Mouse (Mus musculus) liver, embryonic 13.5 days (tissue): ENCODE data around the gene Mafg. TPM values are rescaled to one million over a fixed set of nuclear protein-coding genes. Genes with fewer than 3 reads are reported as not detected.

ENCODE experiments used
- ATAC-seq: fragments of 200-750 bp; cut with Nextera tagmentation; 2 replicates; pipeline ENCODE4 v1.8.0; 2017; ENCODE audit warnings: low read depth, mild to moderate bottlenecking, moderate number of reproducible peaks, moderate library complexity
- DNase-seq: peaks from one replicate; pipeline ENCODE4 v3.0.0; 2022
- H3K27ac ChIP-seq: fragments of 300-500 bp; sonication (generic); 2 replicates; pipeline ENCODE4 v1.5.1; 2015; ENCODE audit warnings: moderate library complexity, mild to moderate bottlenecking, inconsistent platforms
- H3K27me3 ChIP-seq: fragments of 300-500 bp; sonication (generic); 2 replicates; pipeline ENCODE4 v1.6.1; 2015; ENCODE audit warnings: mild to moderate bottlenecking, inconsistent platforms
- H3K36me3 ChIP-seq: fragments of 300-500 bp; sonication (generic); 2 replicates; pipeline ENCODE4 v1.6.1; 2015; ENCODE audit warnings: mild to moderate bottlenecking, inconsistent platforms
- H3K4me1 ChIP-seq: fragments of 300-500 bp; sonication (generic); replicated peaks from 2 replicates; pipeline ENCODE4 v1.6.1; 2015; ENCODE audit warnings: inconsistent platforms
- H3K4me2 ChIP-seq: fragments of 300-500 bp; sonication (generic); 2 replicates; pipeline ENCODE4 v1.6.1; 2015; ENCODE audit warnings: inconsistent platforms, mild to moderate bottlenecking, moderate library complexity
- H3K4me3 ChIP-seq: fragments of 300-500 bp; sonication (generic); replicated peaks from 2 replicates; pipeline ENCODE4 v1.5.1; 2015; ENCODE audit warnings: mild to moderate bottlenecking, inconsistent platforms
- H3K9ac ChIP-seq: fragments of 300-500 bp; sonication (generic); 2 replicates; pipeline ENCODE4 v1.6.1; 2015; ENCODE audit warnings: mild to moderate bottlenecking, inconsistent platforms
- H3K9me3 ChIP-seq: fragments of 300-500 bp; sonication (generic); replicated peaks from 2 replicates; pipeline ENCODE4 v1.6.1; 2016; ENCODE audit warnings: inconsistent platforms
- WGBS: fragments of 180-500 bp; shearing (Covaris S2); methylation state at CpG from one replicate; pipeline ENCODE4 v1.1.7; 2015; ENCODE audit not compliant: insufficient replicate concordance; 5-methylcytosine and 5-hydroxymethylcytosine counted together
- polyA plus RNA-seq: library from polyadenylated mRNA; unstranded; fragments of >200 nt; fragmentation: Nextera tagmentation; extraction: Ambion mirVana; gene quantifications from 2 replicates; pipeline ENCODE4 v1.2.1, GENCODE M21; 2015

Gene Mafg
- polyA plus RNA-seq, 1 experiment from 2014 or later, result 40.0 TPM

- Histone ChIP-seq H3K4me1 (peaks cover 44% of the 10 kb centered on the region), H3K27ac (peak overlapping the region; percentile 83), H3K36me3 (peaks cover 67% of the 10 kb centered on the region), H3K27me3 (no peaks in the 10 kb centered on the region), H3K9ac (peak overlapping the region; percentile 91), H3K4me2 (peak overlapping the region; percentile 90), H3K9me3 (no peaks in the 10 kb centered on the region), H3K4me3 (peak overlapping the region; percentile 87)
- DNase-seq (no peak), ATAC-seq (no peak)
- WGBS, result 49% methylated on average over 8 of the region's 8 CpGs
These were observed 51.0 kb downstream of the Mafg start for GRCm38 (mm10) chr11:120582268-120582981.

GRCm38 (mm10) chr11:120581490-120582267 lies 51.7 kb downstream of the Mafg start, which contains the start of gene Arhgdia:
TSS of gene Arhgdia (minus strand) at chr11:120581624.
- H3K27ac ChIP-seq, result peak within 1 kb of the TSS; percentile 83
- H3K9ac ChIP-seq, result peak within 1 kb of the TSS; percentile 91
- peak within 1 kb of the TSS; percentile 90 for H3K4me2 ChIP-seq
- H3K4me3 ChIP-seq, result peak within 1 kb of the TSS; percentile 87
- peaks cover 52% of the 10 kb centered on the region for H3K4me1 ChIP-seq
- H3K36me3 ChIP-seq, result peaks cover 63% of the 10 kb centered on the region
- H3K9me3 ChIP-seq, result no peaks in the 10 kb centered on the region
- DNase-seq (peak; percentile 77), ATAC-seq (peak; percentile 55)
- H3K27me3 ChIP-seq, result no peaks in the 10 kb centered on the region
- WGBS, result 3% methylated on average over 70 of the region's 75 CpGs

- DNase-seq (peak; percentile 44), ATAC-seq (peak; percentile 64)
- H3K36me3 ChIP-seq, result peaks cover 56% of the 10 kb centered on the region
- H3K9ac ChIP-seq, result peak overlapping the region; percentile 91
- H3K4me3 ChIP-seq, result peak overlapping the region; percentile 87
- WGBS, result 0% methylated on average over 41 of the region's 44 CpGs
- peaks cover 60% of the 10 kb centered on the region for H3K4me1 ChIP-seq
- no peaks in the 10 kb centered on the region for H3K27me3 ChIP-seq
- H3K27ac ChIP-seq, result peak overlapping the region; percentile 83
- no peaks in the 10 kb centered on the region for H3K9me3 ChIP-seq
- peak overlapping the region; percentile 90 for H3K4me2 ChIP-seq
These were observed 52.5 kb downstream of the Mafg start for GRCm38 (mm10) chr11:120580871-120581331.

GRCm38 (mm10) chr11:120580190-120580589 lies 53.2 kb downstream of the Mafg start:
- H3K4me3 ChIP-seq, result peak overlapping the region; percentile 87
- H3K9ac ChIP-seq, result peak overlapping the region; percentile 91
- H3K4me1 ChIP-seq, result peaks cover 65% of the 10 kb centered on the region
- H3K4me2 ChIP-seq, result peak overlapping the region; percentile 90
- DNase-seq (no peak), ATAC-seq (no peak)
- peak overlapping the region; percentile 83 for H3K27ac ChIP-seq
- H3K36me3 ChIP-seq, result peaks cover 48% of the 10 kb centered on the region
- H3K27me3 ChIP-seq, result no peaks in the 10 kb centered on the region
- WGBS, result 40% methylated on average over 7 of the region's 7 CpGs
- no peaks in the 10 kb centered on the region for H3K9me3 ChIP-seq

GRCm38 (mm10) chr11:120579316-120580107 lies 53.9 kb downstream of the Mafg start:
- peak; percentile 63 for DNase-seq
- ATAC-seq, result no peak
- H3K27ac ChIP-seq, result peak overlapping the region; percentile 83
- H3K9me3 ChIP-seq, result no peaks in the 10 kb centered on the region
- no peaks in the 10 kb centered on the region for H3K27me3 ChIP-seq
- peak overlapping the region; percentile 91 for H3K9ac ChIP-seq
- H3K4me2 ChIP-seq, result peak overlapping the region; percentile 90
- peaks cover 72% of the 10 kb centered on the region for H3K4me1 ChIP-seq
- peak overlapping the region; percentile 87 for H3K4me3 ChIP-seq
- H3K36me3 ChIP-seq, result peaks cover 44% of the 10 kb centered on the region
- 56% methylated on average over 15 of the region's 15 CpGs for WGBS

GRCm38 (mm10) chr11:120578694-120579243 lies 54.6 kb downstream of the Mafg start:
- H3K27me3 ChIP-seq, result no peaks in the 10 kb centered on the region
- H3K4me2 ChIP-seq, result no peak overlapping the region
- H3K9me3 ChIP-seq, result no peaks in the 10 kb centered on the region
- DNase-seq, result no peak
- ATAC-seq, result no peak
- H3K27ac ChIP-seq, result 0 out of 2 replicates have a peak overlapping the region, but pooled peaks have one; percentile 18
- WGBS, result 86% methylated on average over 11 of the region's 11 CpGs
- no peak overlapping the region for H3K4me3 ChIP-seq
- H3K4me1 ChIP-seq, result peaks cover 78% of the 10 kb centered on the region
- H3K9ac ChIP-seq, result 0 out of 2 replicates have a peak overlapping the region, but pooled peaks have one; percentile 26
- H3K36me3 ChIP-seq, result peaks cover 36% of the 10 kb centered on the region

GRCm38 (mm10) chr11:120578024-120578693 lies 55.2 kb downstream of the Mafg start:
- H3K4me1 ChIP-seq, result peaks cover 78% of the 10 kb centered on the region
- DNase-seq, result no peak

GRCm38 (mm10) chr11:120577211-120578023 lies 56.0 kb downstream of the Mafg start:
- 0 out of 2 replicates have a peak overlapping the region, but pooled peaks have one; percentile 31 for H3K9ac ChIP-seq
- H3K9me3 ChIP-seq, result no peaks in the 10 kb centered on the region
- peak overlapping the region; percentile 80 for H3K27ac ChIP-seq
- H3K4me2 ChIP-seq, result no peak overlapping the region
- DNase-seq (no peak), ATAC-seq (no peak)
- H3K4me1 ChIP-seq, result peaks cover 76% of the 10 kb centered on the region
- no peaks in the 10 kb centered on the region for H3K27me3 ChIP-seq
- WGBS, result 72% methylated on average over 7 of the region's 7 CpGs
- no peak overlapping the region for H3K4me3 ChIP-seq
- peaks cover 31% of the 10 kb centered on the region for H3K36me3 ChIP-seq

More at GRCm38 (mm10) chr11:120578024-120578693, 55.2 kb downstream of the Mafg start:
- H3K9me3 ChIP-seq, result no peaks in the 10 kb centered on the region
- WGBS, result 86% methylated on average over 10 of the region's 10 CpGs
- peak overlapping the region; percentile 80 for H3K27ac ChIP-seq
- no peak for ATAC-seq
- peaks cover 32% of the 10 kb centered on the region for H3K36me3 ChIP-seq
- H3K4me3 ChIP-seq, result no peak overlapping the region
- 0 out of 2 replicates have a peak overlapping the region, but pooled peaks have one; percentile 26 for H3K9ac ChIP-seq
- no peaks in the 10 kb centered on the region for H3K27me3 ChIP-seq
- H3K4me2 ChIP-seq, result no peak overlapping the region

GRCm38 (mm10) chr11:120576365-120576981 lies 56.9 kb downstream of the Mafg start:
- Histone ChIP-seq H3K9ac (peak overlapping the region; percentile 31; the same call in 1 of the 2 replicates), H3K36me3 (peaks cover 32% of the 10 kb centered on the region), H3K4me3 (no peak overlapping the region), H3K27me3 (no peaks in the 10 kb centered on the region), H3K4me2 (no peak overlapping the region), H3K9me3 (no peaks in the 10 kb centered on the region), H3K4me1 (peaks cover 78% of the 10 kb centered on the region), H3K27ac (peak overlapping the region; percentile 80)
- DNase-seq, result no peak
- WGBS, result 82% methylated on average over 3 of the region's 3 CpGs
- ATAC-seq, result no peak
